Mouse (Mus musculus) liver, adult (tissue): ENCODE data around the gene Dpep1.

ENCODE experiments used
- GATA4 ChIP-seq: IDR thresholded peaks from 2 replicates; pipeline ENCODE4 v1.6.1; 2014; ENCODE audit warnings: mild to moderate bottlenecking, low read length; ENCODE audit not compliant: insufficient replicate concordance

The Dpep1 gene

DNA sequence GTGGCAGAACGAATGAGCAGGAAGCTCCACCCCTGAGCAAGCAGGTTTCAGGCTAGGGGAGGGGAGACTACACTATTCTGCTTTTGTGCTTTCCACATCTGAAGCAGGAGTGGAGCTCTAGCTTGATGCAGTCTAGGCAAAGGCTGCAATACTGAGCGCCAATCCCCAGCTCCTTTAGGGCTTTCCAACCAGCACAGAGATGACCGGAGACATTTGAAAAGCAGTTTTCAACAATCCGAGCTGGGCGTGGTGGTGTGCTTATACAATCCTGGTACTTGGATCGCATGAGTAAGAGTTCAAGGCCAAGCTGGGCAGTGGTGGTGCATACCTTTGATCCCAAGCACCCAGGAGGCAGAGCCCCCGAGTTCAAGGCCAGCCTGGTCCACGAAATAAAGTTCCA is 5.9 kb downstream of the Dpep1 start:
- no peak for TF ChIP-seq GATA4

- no peak for TF ChIP-seq GATA4
These were observed 7.7 kb downstream of the Dpep1 start for GRCm38 (mm10) chr8:123193771-123194170.

DNA sequence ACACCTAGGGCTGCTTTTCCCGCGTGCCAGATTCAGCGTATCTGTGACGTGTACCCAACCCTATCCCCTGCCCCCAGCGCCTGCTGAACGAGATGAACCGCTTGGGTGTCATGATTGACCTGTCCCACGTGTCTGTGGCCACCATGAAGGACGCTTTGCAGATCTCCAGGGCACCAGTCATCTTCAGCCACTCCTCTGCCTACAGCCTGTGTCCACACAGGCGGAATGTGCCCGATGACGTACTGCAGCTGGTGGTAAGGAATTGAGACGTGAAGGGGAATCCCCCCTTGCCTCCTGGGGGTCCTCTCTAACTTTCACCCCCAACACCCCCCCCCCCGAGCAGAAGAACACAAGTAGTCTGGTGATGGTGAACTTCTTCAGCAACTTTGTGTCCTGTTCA is 13.8 kb downstream of the Dpep1 start:
- no peak for TF ChIP-seq GATA4

DNA sequence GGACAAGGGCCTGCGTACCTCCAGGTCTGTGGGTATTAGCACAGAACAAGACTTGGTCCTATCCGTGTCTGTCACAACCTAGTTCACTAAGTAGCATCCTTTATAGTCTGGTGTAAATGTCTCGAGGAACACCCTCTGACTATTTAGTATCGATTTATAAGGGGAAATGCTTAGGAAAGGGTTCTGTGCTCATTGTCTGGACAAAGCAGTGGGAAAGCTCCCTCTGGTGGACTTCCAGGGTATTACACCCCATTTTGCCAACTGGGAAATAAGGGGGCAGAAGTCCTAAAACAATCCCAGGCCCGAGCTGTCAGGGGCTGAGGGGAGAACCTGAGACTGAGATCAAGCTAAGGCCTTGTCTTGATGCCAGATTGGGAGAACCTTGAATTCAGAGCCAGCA is 16.2 kb downstream of the Dpep1 start:
- no peak for TF ChIP-seq GATA4

- no peak for TF ChIP-seq GATA4
These were observed 17.5 kb downstream of the Dpep1 start for GRCm38 (mm10) chr8:123203571-123203970.

GRCm38 (mm10) chr8:123211876-123212275 is 25.8 kb downstream of the Dpep1 start:
- no peak for TF ChIP-seq GATA4

- TF ChIP-seq GATA4 = peak; percentile 35; the same call in 1 of the 2 replicates
These were observed 26.5 kb downstream of the Dpep1 start, which contains the start of the genes Chmp1a and Spata33 for GRCm38 (mm10) chr8:123212321-123213117. Gene Chmp1a (minus strand): TSS chr8:123212763. Gene Spata33 (plus strand): TSS chr8:123212832.

- TF ChIP-seq GATA4 = no peak
These were observed 27.2 kb downstream of the Dpep1 start for GRCm38 (mm10) chr8:123213118-123213772.

- no peak for TF ChIP-seq GATA4
These were observed 29.4 kb downstream of the Dpep1 start for GRCm38 (mm10) chr8:123215430-123215829.

DNA sequence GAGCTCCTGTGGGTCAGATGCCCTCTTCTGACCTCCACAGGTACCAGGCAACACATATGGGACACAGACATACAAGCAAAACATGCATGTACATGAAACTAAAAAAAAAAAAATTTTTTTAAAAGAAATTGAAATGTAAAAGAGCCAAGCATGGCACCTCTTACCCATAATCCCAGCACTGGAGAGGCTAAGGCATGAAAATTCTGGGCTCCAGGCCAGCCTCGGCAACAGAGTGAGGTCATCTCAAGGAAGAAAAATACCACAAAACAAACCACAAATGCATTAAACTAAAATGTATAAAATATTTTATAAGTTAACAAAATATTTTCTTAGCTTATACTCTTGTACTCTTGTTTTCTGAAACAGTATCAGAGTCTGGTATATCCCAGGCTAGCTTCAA is 34.9 kb downstream of the Dpep1 start:
- no peak for TF ChIP-seq GATA4

DNA sequence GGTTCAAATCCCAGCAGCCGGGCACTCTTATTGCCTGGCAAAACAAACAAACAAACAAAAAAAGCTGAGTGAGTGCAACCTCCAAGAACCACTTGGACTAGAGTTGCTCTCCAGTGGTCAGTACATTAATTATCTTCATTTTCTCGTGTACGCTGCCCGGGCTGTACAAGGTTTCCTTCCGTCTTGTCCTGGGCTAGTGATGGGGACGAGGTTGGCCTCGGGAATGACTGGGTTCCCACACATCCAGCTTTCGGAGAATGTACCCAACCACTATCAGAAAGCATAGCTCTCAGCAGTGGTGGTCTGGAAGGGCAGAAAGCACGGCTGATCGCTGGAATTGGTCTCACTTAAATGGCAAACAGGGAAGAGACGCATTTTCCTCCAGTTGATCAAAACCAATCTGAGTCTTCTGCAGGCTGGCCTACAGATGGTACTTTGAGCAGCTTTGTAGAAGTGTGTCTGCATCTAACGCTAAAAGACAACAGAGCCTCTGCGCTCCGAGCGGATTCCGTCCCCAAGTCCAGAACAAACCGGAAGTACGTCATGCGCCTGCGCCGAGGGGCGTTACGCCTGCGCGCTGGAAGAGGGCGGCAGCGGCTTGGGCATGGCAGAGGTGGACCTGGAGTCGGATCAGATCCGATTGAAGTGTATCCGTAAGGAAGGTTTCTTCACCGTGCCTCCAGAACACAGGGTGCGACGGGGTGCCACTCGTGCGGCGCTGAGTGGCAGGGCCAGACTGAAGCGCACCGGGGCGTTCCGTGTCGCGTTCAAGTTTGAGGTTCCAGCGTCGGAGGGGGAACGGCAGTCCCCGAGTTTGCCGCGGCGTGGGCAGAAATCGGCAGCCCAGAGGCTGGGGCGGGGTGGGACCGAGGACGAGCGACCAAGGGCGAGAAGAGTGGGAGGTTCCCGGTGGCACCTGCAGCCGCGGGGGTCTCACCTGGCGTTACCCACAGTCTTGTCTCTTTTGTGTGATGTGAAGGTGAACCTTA is 38.5 kb downstream of the Dpep1 start, which contains the start of gene Cdk10:
TSS of gene Cdk10 (plus strand) at position 565 of the 989 bp plus-strand sequence.
- TF ChIP-seq GATA4 = no peak; the same call in 1 of the 2 replicates

DNA sequence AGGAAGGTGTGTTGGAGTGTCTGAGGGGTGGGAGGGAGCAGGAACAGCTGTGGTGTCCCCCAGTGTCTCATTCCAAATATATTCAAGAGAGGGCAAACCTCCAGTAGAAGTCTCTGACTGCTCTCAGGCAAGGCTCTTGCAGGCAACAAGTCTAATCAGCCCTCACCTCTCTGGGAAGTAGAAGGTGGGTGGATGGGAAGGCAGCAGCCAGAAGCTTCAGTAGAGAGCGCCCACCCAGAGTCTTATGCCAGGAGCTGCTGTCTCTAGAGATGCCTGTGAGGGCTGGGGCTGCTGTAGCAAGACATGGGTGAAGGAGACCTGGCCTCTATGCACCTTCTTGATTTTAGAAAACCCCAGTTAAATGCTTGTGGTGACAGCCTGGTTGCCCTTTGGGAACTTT is 42.4 kb downstream of the Dpep1 start:
- TF ChIP-seq GATA4 = no peak

DNA sequence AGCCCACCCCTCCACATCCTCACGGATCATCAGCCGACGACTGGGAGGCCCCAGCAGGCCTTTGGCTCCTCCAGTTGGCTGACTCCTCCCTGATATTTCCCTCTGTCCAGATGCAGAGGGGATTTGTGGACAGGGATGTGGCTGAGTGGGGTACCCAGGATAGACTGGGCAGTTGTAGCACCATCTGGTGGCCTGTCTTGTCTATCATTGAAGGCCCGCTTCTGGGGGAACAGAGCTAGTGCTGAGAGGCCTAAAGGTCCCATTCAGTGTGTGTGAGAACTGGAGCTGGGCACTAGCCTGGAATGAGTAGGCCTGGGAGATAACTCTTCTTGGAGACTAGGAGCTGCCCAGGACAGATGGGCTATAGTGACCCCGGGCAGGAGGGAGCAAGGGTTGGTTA is 45.7 kb downstream of the Dpep1 start:
- no peak for TF ChIP-seq GATA4

DNA sequence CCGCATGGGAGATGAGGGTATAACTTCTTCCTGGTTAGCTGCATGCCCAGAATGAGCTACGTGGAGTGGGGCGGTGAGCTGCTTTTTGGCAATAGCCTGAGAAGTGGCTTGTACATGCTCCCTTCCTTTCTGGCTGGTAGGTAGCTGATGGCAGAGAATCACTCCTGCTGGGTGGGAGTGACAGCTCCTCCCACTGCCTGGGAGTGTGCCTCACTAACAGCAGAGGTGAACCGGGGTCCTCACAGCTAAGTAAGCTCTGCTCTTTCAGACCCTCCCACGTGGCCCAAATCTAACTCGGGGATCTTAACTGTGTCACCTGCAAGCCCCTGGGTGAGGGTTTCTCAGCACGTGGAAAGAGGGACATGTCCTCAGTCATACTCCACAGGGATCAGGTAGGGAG is 46.5 kb downstream of the Dpep1 start:
- TF ChIP-seq GATA4 = no peak

GRCm38 (mm10) chr8:123233300-123233699 is 47.3 kb downstream of the Dpep1 start:
- no peak for TF ChIP-seq GATA4
